In genomic region chr9:37530031-37530887, GRCm38 (mm10) we compare ENCODE assay signal across 8 mouse cellular contexts. TPM values are rescaled to one million over a fixed set of nuclear protein-coding genes. Genes with fewer than 3 reads are reported as not detected.
DNase-seq lines count a peak whose midpoint lies in the region; ATAC-seq and TF ChIP-seq lines count a peak whose summit lies in the region.

No protein-coding gene starts in this region.

- DNase-seq in CH12.LX (ENCODE audit: extremely low read depth) = no peak
- DNase-seq in ZHBTc4 (ENCODE audit: low read depth, low spot score) = peak; percentile 72
- peak; percentile 63 for DNase-seq in embryonic facial prominence, embryonic 10.5 days (ENCODE audit: low spot score)
- DNase-seq in lung, postnatal 14 days = peak; percentile 84
- no peak for DNase-seq in left cerebral cortex, adult 8-10 months (ENCODE audit: low spot score in 2 of 2)

- no peak for TF ChIP-seq RAD21 in CH12.LX (IDR thresholded peaks at IDR 0.05; ENCODE audit: low read depth, low read length)

- peak in 1 of 2 experiments; percentile 25; a peak in 1 of 4 replicates for TF ChIP-seq CTCF in CH12.LX (conservative IDR thresholded peaks at IDR 0.05 in 1 of 2, IDR thresholded peaks at IDR 0.05 in 1 of 2; ENCODE audit: low read depth in 2 of 2, low read length in 2 of 2)

- H3K4me1 ChIP-seq in CH12.LX (ENCODE audit: control insufficient read depth in 1 of 2, insufficient read depth in 2 of 2) = peaks cover 14 to 36% of the 10 kb centered on the region in 2 experiments
- peaks cover 43% of the 10 kb centered on the region for H3K4me1 ChIP-seq in embryonic facial prominence, embryonic 10.5 days
- H3K4me1 ChIP-seq in heart, embryonic 13.5 days = peaks cover 42% of the 10 kb centered on the region
- peaks cover 39% of the 10 kb centered on the region for H3K4me1 ChIP-seq in kidney, embryonic 15.5 days
- peaks cover 24% of the 10 kb centered on the region; the same call in 1 of the 2 replicates for H3K4me1 ChIP-seq in stomach, embryonic 14.5 days (ENCODE audit: control insufficient read depth, insufficient read depth, low read length)

- in situ Hi-C loops in CH12.LX (cut with MboI; ENCODE audit: low pct_ligation_motif_present, low pct_unique_long_range_greater_than_20kb, low sequenced_read_pairs) = no loop called here

- TF ChIP-seq POLR2A in CH12.LX (IDR thresholded peaks at IDR 0.05; ENCODE audit: low read depth, low read length) = no peak

- H3K4me2 ChIP-seq in CH12.LX (ENCODE audit: insufficient read depth, low read depth, poor library complexity, severe bottlenecking) = peak overlapping the region; percentile 54
- H3K4me2 ChIP-seq in heart, embryonic 13.5 days = peak overlapping the region; percentile 91
- H3K4me2 ChIP-seq in kidney, embryonic 15.5 days = peak overlapping the region; percentile 73
- H3K4me2 ChIP-seq in stomach, embryonic 14.5 days (replicated peaks; ENCODE audit: low read depth, low read length) = peak overlapping the region; percentile 44

- peaks cover 0 to 6% of the 10 kb centered on the region in 2 experiments for H3K36me3 ChIP-seq in CH12.LX (replicated peaks in 1 of 2; ENCODE audit: control insufficient read depth in 1 of 2, insufficient read depth in 1 of 2, low read length in 1 of 2)
- peaks cover 13% of the 10 kb centered on the region for H3K36me3 ChIP-seq in embryonic facial prominence, embryonic 10.5 days (replicated peaks)
- peaks cover 14% of the 10 kb centered on the region for H3K36me3 ChIP-seq in heart, embryonic 13.5 days
- H3K36me3 ChIP-seq in kidney, embryonic 15.5 days = peaks cover 13% of the 10 kb centered on the region; the same call in 1 of the 2 replicates
- H3K36me3 ChIP-seq in stomach, embryonic 14.5 days (ENCODE audit: control insufficient read depth, insufficient read depth, low read length) = no peaks in the 10 kb centered on the region

- H3K27ac ChIP-seq in CH12.LX (ENCODE audit: insufficient read depth, low read depth) = peak overlapping the region; percentile 11; the same call in 1 of the 2 replicates
- peak overlapping the region; percentile 41 for H3K27ac ChIP-seq in embryonic facial prominence, embryonic 10.5 days (replicated peaks)
- peak overlapping the region; percentile 90 for H3K27ac ChIP-seq in heart, embryonic 13.5 days (replicated peaks)
- peak overlapping the region; percentile 84 for H3K27ac ChIP-seq in kidney, embryonic 15.5 days
- H3K27ac ChIP-seq in stomach, embryonic 14.5 days (ENCODE audit: low read length) = peak overlapping the region; percentile 55

- under 1% methylated on average over 32 of the region's 32 CpGs for WGBS in embryonic facial prominence, embryonic 10.5 days
- 2% methylated on average over 32 of the region's 32 CpGs for WGBS in heart, embryonic 13.5 days
- WGBS in kidney, embryonic 15.5 days = under 1% methylated on average over 32 of the region's 32 CpGs
- WGBS in stomach, embryonic 14.5 days = 3% methylated on average over 32 of the region's 32 CpGs

- dilution Hi-C loops in CH12.LX (cut with MboI; ENCODE audit: extremely low pct_ligation_motif_present, extremely low pct_unique_long_range_greater_than_20kb, low sequenced_read_pairs) = no loop called here

- H3K27me3 ChIP-seq in CH12.LX (replicated peaks) = no peaks in the 10 kb centered on the region
- peaks cover 91% of the 10 kb centered on the region for H3K27me3 ChIP-seq in embryonic facial prominence, embryonic 10.5 days (replicated peaks; ENCODE audit: low read depth, poor library complexity, severe bottlenecking)
- H3K27me3 ChIP-seq in heart, embryonic 13.5 days (replicated peaks) = peaks cover 50% of the 10 kb centered on the region
- peaks cover 73% of the 10 kb centered on the region for H3K27me3 ChIP-seq in kidney, embryonic 15.5 days
- H3K27me3 ChIP-seq in stomach, embryonic 14.5 days (ENCODE audit: control insufficient read depth, insufficient read depth, low read length) = peaks cover 10% of the 10 kb centered on the region; the same call in 1 of the 2 replicates

- H3K79me2 ChIP-seq in CH12.LX (replicated peaks; ENCODE audit: control insufficient read depth, extremely low read depth, insufficient read depth, poor library complexity, severe bottlenecking) = no peaks in the 10 kb centered on the region

- peak; percentile 39 for ATAC-seq in heart, embryonic 13.5 days (ENCODE audit: extremely low read depth, insufficient number of reproducible peaks, low FRiP score, low TSS enrichment)
- peak; percentile 68 for ATAC-seq in kidney, embryonic 15.5 days (replicated peaks; ENCODE audit: low FRiP score)
- ATAC-seq in stomach, embryonic 14.5 days (ENCODE audit: insufficient number of reproducible peaks, insufficient read depth, low FRiP score, low read depth) = peak; percentile 34; the same call in 1 of the 2 replicates

- peak overlapping the region in 2 of 3 experiments; percentile 1 to 22 for H3K4me3 ChIP-seq in CH12.LX (replicated peaks in 1 of 3; ENCODE audit: low read depth in 2 of 3, low read length in 2 of 3, poor library complexity in 1 of 3)
- H3K4me3 ChIP-seq in embryonic facial prominence, embryonic 10.5 days = peak overlapping the region; percentile 52
- peak overlapping the region; percentile 58 for H3K4me3 ChIP-seq in heart, embryonic 13.5 days
- peak overlapping the region; percentile 44 for H3K4me3 ChIP-seq in kidney, embryonic 15.5 days (replicated peaks)
- peak overlapping the region; percentile 26 for H3K4me3 ChIP-seq in stomach, embryonic 14.5 days (ENCODE audit: low read depth, low read length)

- TF ChIP-seq EP300 in CH12.LX (IDR thresholded peaks at IDR 0.05; ENCODE audit: low read length) = no peak

- peak overlapping the region; percentile 47 for H3K9ac ChIP-seq in CH12.LX (ENCODE audit: insufficient read depth, low read depth)
- peak overlapping the region; percentile 82 for H3K9ac ChIP-seq in heart, embryonic 13.5 days
- peak overlapping the region; percentile 41 for H3K9ac ChIP-seq in kidney, embryonic 15.5 days
- peak overlapping the region; percentile 10; the same call in 1 of the 2 replicates for H3K9ac ChIP-seq in stomach, embryonic 14.5 days (replicated peaks; ENCODE audit: low read depth, low read length)

- no peaks in the 10 kb centered on the region for H3K9me3 ChIP-seq in CH12.LX (replicated peaks; ENCODE audit: low read length)
- H3K9me3 ChIP-seq in embryonic facial prominence, embryonic 10.5 days = no peaks in the 10 kb centered on the region
- H3K9me3 ChIP-seq in heart, embryonic 13.5 days = no peaks in the 10 kb centered on the region
- no peaks in the 10 kb centered on the region for H3K9me3 ChIP-seq in kidney, embryonic 15.5 days (replicated peaks)
- H3K9me3 ChIP-seq in stomach, embryonic 14.5 days (ENCODE audit: control insufficient read depth, low read depth, low read length) = no peaks in the 10 kb centered on the region

RNA-seq across cellular contexts. Expression of gene Esam, which starts 2.4 kb away (rescaled TPM):
- 0.08 and 0.21 TPM in 2 replicates for total RNA-seq in CH12.LX (2012; rRNA removed)
- total RNA-seq in CH12.LX (2014; rRNA removed) = 0.24 and 0.42 TPM in 2 replicates
- polyA plus RNA-seq in CH12.LX (2012; ENCODE audit: insufficient read length, low read depth) = 0.18 and 0.37 TPM in 2 replicates
- polyA plus RNA-seq in embryonic facial prominence, embryonic 10.5 days (2016; fragmentation: Nextera tagmentation; extraction: Ambion mirVana) = 27.0 and 27.5 TPM in 2 replicates
- 69.9 and 76.5 TPM in 2 replicates for polyA plus RNA-seq in heart, embryonic 13.5 days (2015; fragmentation: Nextera tagmentation; extraction: Ambion mirVana)
- 72.7 and 76.5 TPM in 2 replicates for polyA plus RNA-seq in kidney, embryonic 15.5 days (2015; fragmentation: Nextera tagmentation; extraction: Ambion mirVana)
- polyA plus RNA-seq in stomach, embryonic 14.5 days (2014; fragmentation: Nextera tagmentation; extraction: Ambion mirVana) = 57.9 and 58.3 TPM in 2 replicates
- 10 to 100 TPM; 16.1 to 20.5 (median 16.6) TPM for total RNA-seq in left cerebral cortex, adult 8-10 months (2022)

RNA-seq across cellular contexts. Expression of gene Vsig2, which starts 8.8 kb away (rescaled TPM):
- total RNA-seq in CH12.LX (2012; rRNA removed) (not detected in 2 replicates), CH12.LX (2014; rRNA removed) (not detected in 2 replicates)
- not detected in 2 replicates for polyA plus RNA-seq in CH12.LX (2012; ENCODE audit: insufficient read length, low read depth)
- polyA plus RNA-seq in embryonic facial prominence, embryonic 10.5 days (2016; fragmentation: Nextera tagmentation; extraction: Ambion mirVana) = 0.59 and 0.78 TPM in 2 replicates
- 1.4 and 1.6 TPM in 2 replicates for polyA plus RNA-seq in heart, embryonic 13.5 days (2015; fragmentation: Nextera tagmentation; extraction: Ambion mirVana)
- polyA plus RNA-seq in kidney, embryonic 15.5 days (2015; fragmentation: Nextera tagmentation; extraction: Ambion mirVana) = 0.91 and 1.4 TPM in 2 replicates
- 44.3 and 56.9 TPM in 2 replicates for polyA plus RNA-seq in stomach, embryonic 14.5 days (2014; fragmentation: Nextera tagmentation; extraction: Ambion mirVana)
- total RNA-seq in left cerebral cortex, adult 8-10 months (2022) = 1 to 10 TPM; 2.8 to 4.6 (median 3.8) TPM

RNA-seq across cellular contexts. Expression of gene Nrgn, which starts 22.4 kb away (rescaled TPM):
- total RNA-seq in CH12.LX (2012; rRNA removed) (0.42 and 0.50 TPM in 2 replicates), CH12.LX (2014; rRNA removed) (not detected in 2 replicates)
- 3.6 and 4.1 TPM in 2 replicates for polyA plus RNA-seq in CH12.LX (2012; ENCODE audit: insufficient read length, low read depth)
- polyA plus RNA-seq in embryonic facial prominence, embryonic 10.5 days (2016; fragmentation: Nextera tagmentation; extraction: Ambion mirVana) = 0.48 and 1.0 TPM in 2 replicates
- polyA plus RNA-seq in heart, embryonic 13.5 days (2015; fragmentation: Nextera tagmentation; extraction: Ambion mirVana) = 5.5 and 5.8 TPM in 2 replicates
- 3.4 and 4.2 TPM in 2 replicates for polyA plus RNA-seq in kidney, embryonic 15.5 days (2015; fragmentation: Nextera tagmentation; extraction: Ambion mirVana)
- polyA plus RNA-seq in stomach, embryonic 14.5 days (2014; fragmentation: Nextera tagmentation; extraction: Ambion mirVana) = 4.7 and 5.7 TPM in 2 replicates
- total RNA-seq in left cerebral cortex, adult 8-10 months (2022) = 1,000 to 10,000 TPM; 1,419 to 1,602 (median 1,517) TPM

RNA-seq across cellular contexts. Expression of gene Siae, which starts 25.2 kb away (rescaled TPM):
- total RNA-seq in CH12.LX (2012; rRNA removed) (5.7 and 8.6 TPM in 2 replicates), CH12.LX (2014; rRNA removed) (5.9 and 6.2 TPM in 2 replicates)
- polyA plus RNA-seq in CH12.LX (2012; ENCODE audit: insufficient read length, low read depth) = 7.4 and 7.9 TPM in 2 replicates
- polyA plus RNA-seq in embryonic facial prominence, embryonic 10.5 days (2016; fragmentation: Nextera tagmentation; extraction: Ambion mirVana) = 3.7 and 4.8 TPM in 2 replicates
- 9.6 and 10.1 TPM in 2 replicates for polyA plus RNA-seq in heart, embryonic 13.5 days (2015; fragmentation: Nextera tagmentation; extraction: Ambion mirVana)
- polyA plus RNA-seq in kidney, embryonic 15.5 days (2015; fragmentation: Nextera tagmentation; extraction: Ambion mirVana) = 9.5 and 9.6 TPM in 2 replicates
- 12.7 and 14.0 TPM in 2 replicates for polyA plus RNA-seq in stomach, embryonic 14.5 days (2014; fragmentation: Nextera tagmentation; extraction: Ambion mirVana)
- 10 to 100 TPM; 15.0 to 18.3 (median 16.8) TPM for total RNA-seq in left cerebral cortex, adult 8-10 months (2022)

RNA-seq across cellular contexts. Expression of gene Msantd2, which starts 41.1 kb away (rescaled TPM):
- total RNA-seq in CH12.LX (2012; rRNA removed) (14.2 and 16.8 TPM in 2 replicates), CH12.LX (2014; rRNA removed) (13.8 and 15.5 TPM in 2 replicates)
- 9.5 and 11.9 TPM in 2 replicates for polyA plus RNA-seq in CH12.LX (2012; ENCODE audit: insufficient read length, low read depth)
- polyA plus RNA-seq in embryonic facial prominence, embryonic 10.5 days (2016; fragmentation: Nextera tagmentation; extraction: Ambion mirVana) = 34.4 and 36.7 TPM in 2 replicates
- 14.3 and 14.7 TPM in 2 replicates for polyA plus RNA-seq in heart, embryonic 13.5 days (2015; fragmentation: Nextera tagmentation; extraction: Ambion mirVana)
- 22.1 and 23.9 TPM in 2 replicates for polyA plus RNA-seq in kidney, embryonic 15.5 days (2015; fragmentation: Nextera tagmentation; extraction: Ambion mirVana)
- polyA plus RNA-seq in stomach, embryonic 14.5 days (2014; fragmentation: Nextera tagmentation; extraction: Ambion mirVana) = 33.2 and 38.9 TPM in 2 replicates
- 10 to 100 TPM; 19.8 to 24.6 (median 22.9) TPM for total RNA-seq in left cerebral cortex, adult 8-10 months (2022)

Comparison
In these comparisons a context has a peak if more than half of its experiments do, and no peak if none do; other contexts are left out.
1. DNase-seq: peak in ZHBTc4 (single experiment), embryonic facial prominence, embryonic 10.5 days (single experiment) and lung, postnatal 14 days (single experiment); none in CH12.LX (single experiment) and left cerebral cortex, adult 8-10 months (0 of 2).
2. H3K27ac ChIP-seq: peak in every context shown above with its lines; median percentile 90 in heart, embryonic 13.5 days; 84 in kidney, embryonic 15.5 days; 55 in stomach, embryonic 14.5 days; 41 in embryonic facial prominence, embryonic 10.5 days; 11 in CH12.LX.
3. H3K9ac ChIP-seq: peak in every context shown above with its lines; median percentile 82 in heart, embryonic 13.5 days; 47 in CH12.LX; 41 in kidney, embryonic 15.5 days; 10 in stomach, embryonic 14.5 days.
4. RNA of gene Esam, which starts 2.4 kb away (polyA plus RNA-seq): 72.7 to 76.5 TPM in kidney, embryonic 15.5 days, 69.9 to 76.5 TPM in heart, embryonic 13.5 days, 57.9 to 58.3 TPM in stomach, embryonic 14.5 days and 27.0 to 27.5 TPM in embryonic facial prominence, embryonic 10.5 days; 0.18 to 0.37 TPM in CH12.LX; every median in the first group is over 10 times any median in the second.
5. RNA of gene Vsig2, which starts 8.8 kb away (polyA plus RNA-seq): 44.3 to 56.9 TPM in stomach, embryonic 14.5 days; 0.91 to 1.4 TPM in kidney, embryonic 15.5 days, 1.4 to 1.6 TPM in heart, embryonic 13.5 days, 0.59 to 0.78 TPM in embryonic facial prominence, embryonic 10.5 days and not detected in CH12.LX; every median in the first group is over 10 times any median in the second.
6. Peak in every context shown above with its lines, with median percentiles within 50 percentile points of each other: H3K4me2 ChIP-seq, H3K4me3 ChIP-seq and ATAC-seq.